Mouse (Mus musculus) neural tube, embryonic 11.5 days (tissue): Measurements from ENCODE around the gene Adipor1. TPM values are rescaled to one million over a fixed set of nuclear protein-coding genes. Genes with fewer than 3 reads are reported as not detected.

Source experiments
- ATAC-seq: fragments of 200-750 bp; cut with Nextera tagmentation; 2 replicates; pipeline ENCODE4 v1.8.0; 2017; ENCODE audit warnings: moderate number of reproducible peaks, mild to moderate bottlenecking, moderate TSS enrichment, moderate library complexity; ENCODE audit not compliant: insufficient read depth, low FRiP score, low TSS enrichment
- DNase-seq: peaks from one replicate; pipeline ENCODE4 v3.0.0-alpha.2; 2015; ENCODE audit warnings: low spot score
- H3K27ac ChIP-seq: fragments of 300-500 bp; sonication (generic); 2 replicates; pipeline ENCODE4 v1.5.1; 2014; ENCODE audit warnings: low read depth, mild to moderate bottlenecking, low read length
- H3K27me3 ChIP-seq: fragments of 300-500 bp; sonication (generic); 2 replicates; pipeline ENCODE4 v1.6.1; 2014; ENCODE audit warnings: mild to moderate bottlenecking, low read length, mixed read lengths; ENCODE audit not compliant: control insufficient read depth, insufficient read depth
- H3K36me3 ChIP-seq: fragments of 300-500 bp; sonication (generic); 2 replicates; pipeline ENCODE4 v1.6.1; 2014; ENCODE audit warnings: mild to moderate bottlenecking, low read length, moderate library complexity, mixed read lengths; ENCODE audit not compliant: control insufficient read depth, insufficient read depth
- H3K4me1 ChIP-seq: fragments of 300-500 bp; sonication (generic); 2 replicates; pipeline ENCODE4 v1.6.1; 2014; ENCODE audit warnings: low read length, mixed read lengths; ENCODE audit not compliant: control insufficient read depth, insufficient read depth
- H3K4me2 ChIP-seq: fragments of 300-500 bp; sonication (generic); 2 replicates; pipeline ENCODE4 v1.6.1; 2014; ENCODE audit warnings: low read depth, mild to moderate bottlenecking, moderate library complexity
- H3K4me3 ChIP-seq: fragments of 300-500 bp; sonication (generic); 2 replicates; pipeline ENCODE4 v1.5.1; 2014; ENCODE audit warnings: low read depth, low read length
- H3K9ac ChIP-seq: fragments of 300-500 bp; sonication (generic); 2 replicates; pipeline ENCODE4 v1.6.1; 2014; ENCODE audit warnings: mild to moderate bottlenecking, low read length
- H3K9me3 ChIP-seq: fragments of 300-500 bp; sonication (generic); 2 replicates; pipeline ENCODE4 v1.6.1; 2016; ENCODE audit warnings: low read length; ENCODE audit not compliant: control insufficient read depth
- WGBS: fragments of 180-500 bp; shearing (Covaris S2); extraction: QIAGEN DNeasy Blood & Tissue Kit; methylation state at CpG from one replicate; pipeline ENCODE4 v1.1.7; 2014; 5-methylcytosine and 5-hydroxymethylcytosine counted together
- polyA plus RNA-seq: library from polyadenylated mRNA; unstranded; fragments of >200 nt; fragmentation: Nextera tagmentation; extraction: Ambion mirVana; gene quantifications from 2 replicates; pipeline ENCODE4 v1.2.1, GENCODE M21; 2014

Gene Adipor1
- polyA plus RNA-seq, 1 experiment from 2014 or later: 83.8 TPM

DNA sequence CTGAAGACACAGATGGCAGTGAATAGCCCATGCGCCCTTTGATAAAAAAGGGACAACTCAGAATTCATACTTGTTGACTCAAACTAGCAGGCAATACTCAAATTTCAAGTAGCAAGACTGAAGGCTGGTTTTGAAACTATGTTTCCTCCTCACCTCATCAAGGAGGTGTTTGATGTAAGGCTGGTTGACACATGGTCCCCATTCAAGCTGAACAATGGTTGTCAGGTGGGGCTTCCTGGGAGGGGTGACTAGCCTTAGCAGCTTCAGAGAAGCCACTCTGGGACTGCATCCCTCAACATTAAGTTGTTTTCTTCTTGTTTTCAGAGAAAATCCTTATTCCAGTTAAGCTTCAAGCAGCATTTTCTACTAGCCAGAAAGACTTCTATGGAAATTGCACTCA is 29.5 kb upstream of the Adipor1 start, which contains the start of gene 4933406M09Rik:
Gene 4933406M09Rik, plus strand, starts transcription at position 275 of the 400 bp plus-strand sequence.
- no peaks in the 10 kb centered on the region for H3K9me3 ChIP-seq
- H3K4me3 ChIP-seq: no peak within 1 kb of the TSS
- no peaks in the 10 kb centered on the region for H3K36me3 ChIP-seq
- DNase-seq (no peak), ATAC-seq (no peak)
- no peaks in the 10 kb centered on the region for H3K4me1 ChIP-seq
- no peaks in the 10 kb centered on the region for H3K27me3 ChIP-seq
- no peak within 1 kb of the TSS for H3K27ac ChIP-seq
- H3K4me2 ChIP-seq: no peak within 1 kb of the TSS
- H3K9ac ChIP-seq: no peak within 1 kb of the TSS
- WGBS: 100% methylated on average over 1 of the region's 1 CpGs

DNA sequence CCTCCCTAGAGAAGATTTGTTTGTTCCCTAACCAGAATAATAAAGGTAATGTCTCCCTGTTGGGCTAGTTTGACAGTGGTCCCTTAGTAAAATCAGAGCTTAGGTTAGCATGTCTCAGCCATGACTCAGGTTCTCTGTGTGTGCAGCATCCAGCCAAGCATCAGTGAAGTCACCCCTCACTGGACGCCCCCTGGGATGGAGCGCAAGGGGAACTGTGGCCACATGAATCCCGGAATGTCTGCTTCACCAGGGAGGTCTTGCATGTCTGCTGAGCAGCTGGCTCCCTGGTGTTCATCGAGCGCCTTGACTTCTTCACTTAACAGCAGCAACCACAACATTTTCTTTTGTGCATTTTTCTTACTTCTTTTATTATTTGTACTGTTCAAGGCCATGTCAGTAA is 21.4 kb upstream of the Adipor1 start:
- H3K36me3 ChIP-seq: no peaks in the 10 kb centered on the region
- H3K27me3 ChIP-seq: no peaks in the 10 kb centered on the region
- DNase-seq (no peak), ATAC-seq (no peak)
- H3K27ac ChIP-seq: no peak overlapping the region
- H3K4me3 ChIP-seq: no peak overlapping the region
- H3K9me3 ChIP-seq: no peaks in the 10 kb centered on the region
- no peaks in the 10 kb centered on the region for H3K4me1 ChIP-seq
- no peak overlapping the region for H3K4me2 ChIP-seq
- no peak overlapping the region for H3K9ac ChIP-seq
- 55% methylated on average over 5 of the region's 5 CpGs for WGBS

DNA sequence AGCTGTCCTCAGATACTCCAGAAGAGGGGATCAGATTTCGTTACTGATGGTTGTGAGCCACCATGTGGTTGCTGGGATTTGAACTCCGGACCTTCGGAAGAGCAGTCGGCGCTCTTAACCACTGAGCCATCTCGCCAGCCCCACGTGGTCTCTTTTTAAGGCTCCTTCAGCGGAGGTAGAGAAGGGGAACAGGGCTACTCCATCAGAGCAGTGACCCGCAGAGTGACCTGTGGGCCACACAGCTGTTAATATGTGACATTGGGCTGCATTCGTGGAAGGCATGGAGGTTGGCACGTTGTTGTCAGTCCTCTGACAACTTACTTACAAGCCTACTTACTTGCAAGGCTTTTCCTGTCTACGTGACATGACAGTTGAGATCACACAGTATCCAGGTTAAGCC is 17.0 kb upstream of the Adipor1 start:
- H3K36me3 ChIP-seq: no peaks in the 10 kb centered on the region
- no peaks in the 10 kb centered on the region for H3K4me1 ChIP-seq
- no peaks in the 10 kb centered on the region for H3K27me3 ChIP-seq
- no peak overlapping the region for H3K27ac ChIP-seq
- DNase-seq (no peak), ATAC-seq (no peak)
- H3K4me2 ChIP-seq: no peak overlapping the region
- no peak overlapping the region for H3K9ac ChIP-seq
- H3K4me3 ChIP-seq: no peak overlapping the region
- H3K9me3 ChIP-seq: no peaks in the 10 kb centered on the region
- 92% methylated on average over 12 of the region's 12 CpGs for WGBS

DNA sequence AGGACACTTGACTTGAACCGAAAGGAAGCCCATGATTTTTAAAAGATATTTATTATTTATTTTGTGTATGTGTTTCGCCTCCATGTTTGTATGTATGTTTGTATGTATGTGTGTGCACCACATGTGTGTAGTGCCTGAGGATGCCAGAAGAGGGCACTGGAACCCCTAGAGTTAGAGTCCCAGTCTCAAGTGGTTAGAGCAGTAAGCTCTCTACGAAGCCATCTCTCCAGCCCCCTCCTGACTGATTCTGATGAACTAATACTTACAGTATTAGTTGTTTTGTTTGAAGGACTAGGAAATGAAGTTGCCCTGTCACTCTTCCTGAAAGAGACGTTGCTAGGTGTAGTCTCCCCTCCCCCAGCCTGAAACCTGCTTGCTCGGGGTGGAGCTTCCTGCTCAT is 15.4 kb upstream of the Adipor1 start:
- DNase-seq: no peak
- Histone ChIP-seq H3K4me2 (no peak overlapping the region), H3K36me3 (no peaks in the 10 kb centered on the region), H3K4me3 (no peak overlapping the region), H3K9me3 (no peaks in the 10 kb centered on the region), H3K9ac (no peak overlapping the region), H3K27ac (no peak overlapping the region), H3K27me3 (no peaks in the 10 kb centered on the region), H3K4me1 (no peaks in the 10 kb centered on the region)
- ATAC-seq: no peak
- WGBS: 68% methylated on average over 5 of the region's 5 CpGs

DNA sequence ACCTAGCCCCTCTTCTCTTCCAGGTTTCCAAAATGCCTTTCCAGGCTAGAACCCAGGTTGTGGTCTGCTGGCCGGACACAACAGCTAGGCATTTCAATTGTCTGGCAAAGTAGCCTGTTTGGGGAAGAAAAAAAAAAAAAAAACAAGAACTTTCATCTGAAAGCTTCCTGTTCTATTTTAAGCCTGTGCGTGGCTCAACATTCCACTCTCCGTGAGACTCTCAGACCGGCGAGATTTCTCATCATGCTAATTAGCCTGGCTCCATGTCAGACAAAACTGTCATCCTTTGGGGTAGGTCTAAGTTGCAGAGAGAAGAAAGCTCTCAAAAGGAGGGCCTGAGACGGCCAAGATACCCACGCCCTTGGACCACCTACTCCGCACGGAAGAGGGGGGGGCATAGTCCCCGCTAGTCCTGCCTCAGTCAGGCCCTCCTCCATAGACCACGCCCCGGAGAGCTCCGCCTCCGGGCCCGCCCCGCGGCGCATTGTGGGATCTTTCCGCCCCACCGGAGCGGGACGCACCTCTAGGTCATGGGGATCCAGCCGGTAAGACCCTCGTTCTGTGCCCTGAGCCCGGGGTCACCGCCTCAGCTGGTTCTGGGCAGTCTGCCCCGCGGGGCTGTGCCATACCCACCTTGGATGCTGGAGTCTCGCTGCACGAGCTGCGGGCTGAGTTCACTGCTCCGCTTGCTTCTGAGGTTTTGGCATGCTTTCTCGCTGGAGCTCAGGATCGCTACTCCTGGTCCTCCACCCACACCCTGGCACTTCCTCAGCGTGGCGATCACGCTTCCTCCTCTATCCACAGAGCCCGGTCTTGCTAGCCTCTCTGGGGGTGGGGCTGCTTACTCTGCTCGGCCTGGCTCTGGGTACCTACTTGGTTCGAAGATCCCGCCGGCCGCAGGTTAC is 9.4 kb upstream of the Adipor1 start, which contains the start of gene Cyb5r1:
Gene Cyb5r1, plus strand, starts transcription at position 51 of the 905 bp plus-strand sequence.
- ATAC-seq: peak; percentile 97
- 2% methylated on average over 43 of the region's 43 CpGs for WGBS

DNA sequence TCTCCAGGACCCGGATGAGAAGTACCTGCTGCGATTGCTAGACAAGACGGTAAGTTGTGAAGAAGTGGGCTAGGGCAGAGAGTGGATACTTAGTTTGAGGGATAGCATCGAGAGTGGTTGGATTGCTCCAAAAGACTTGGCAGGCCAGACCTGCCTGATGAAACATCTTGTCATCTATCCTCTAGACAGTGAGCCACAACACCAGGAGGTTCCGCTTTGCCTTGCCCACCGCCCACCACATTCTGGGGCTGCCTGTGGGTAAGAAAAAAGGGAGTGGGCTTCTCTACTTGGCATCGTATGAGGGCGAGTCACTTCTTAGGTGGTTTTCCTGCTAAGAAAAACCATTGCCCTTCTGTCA is 8.8 kb upstream of the Adipor1 start:
- H3K9me3 ChIP-seq: no peaks in the 10 kb centered on the region
- DNase-seq (no peak), ATAC-seq (0 out of 2 replicates have a peak, but pooled peaks have one; percentile 23)
- H3K4me1 ChIP-seq: peaks cover 6% of the 10 kb centered on the region; the same call in 1 of the 2 replicates
- peak overlapping the region; percentile 80 for H3K4me3 ChIP-seq
- no peak overlapping the region for H3K27ac ChIP-seq
- H3K36me3 ChIP-seq: peaks cover 7% of the 10 kb centered on the region; the same call in 1 of the 2 replicates
- H3K27me3 ChIP-seq: no peaks in the 10 kb centered on the region
- WGBS: 34% methylated on average over 8 of the region's 8 CpGs
- peak overlapping the region; percentile 74 for H3K4me2 ChIP-seq
- peak overlapping the region; percentile 68 for H3K9ac ChIP-seq

More for the DNA sequence above, 9.4 kb upstream of the Adipor1 start, which contains the start of gene Cyb5r1:
- no peak within 1 kb of the TSS for H3K27ac ChIP-seq
- DNase-seq: peak; percentile 90
- H3K4me2 ChIP-seq: peak within 1 kb of the TSS; percentile 74
- peak within 1 kb of the TSS; percentile 68 for H3K9ac ChIP-seq
- peak within 1 kb of the TSS; percentile 80 for H3K4me3 ChIP-seq
- H3K27me3 ChIP-seq: no peaks in the 10 kb centered on the region
- H3K36me3 ChIP-seq: peaks cover 7% of the 10 kb centered on the region; the same call in 1 of the 2 replicates
- H3K4me1 ChIP-seq: peaks cover 6% of the 10 kb centered on the region; the same call in 1 of the 2 replicates
- no peaks in the 10 kb centered on the region for H3K9me3 ChIP-seq

DNA sequence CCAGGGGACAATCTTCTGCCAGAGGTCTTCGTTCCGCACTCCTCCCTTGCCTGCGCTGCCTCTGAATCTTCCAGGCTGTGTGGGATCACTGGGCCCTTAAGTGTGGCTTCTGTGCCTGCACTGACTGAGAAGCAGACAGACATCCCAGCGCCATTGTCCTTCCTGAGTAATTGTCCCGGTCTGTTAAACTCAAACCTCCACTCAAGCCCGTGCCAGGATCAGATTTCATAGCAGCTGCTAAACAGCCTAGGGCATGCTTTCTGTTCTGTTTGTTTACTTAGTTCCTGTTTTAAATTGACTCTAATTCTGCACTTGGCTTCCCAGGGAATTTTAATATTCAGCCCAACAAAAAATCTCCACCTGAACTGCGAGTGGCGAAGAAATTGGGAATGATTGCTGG is 7.1 kb upstream of the Adipor1 start:
- no peak for ATAC-seq

DNA sequence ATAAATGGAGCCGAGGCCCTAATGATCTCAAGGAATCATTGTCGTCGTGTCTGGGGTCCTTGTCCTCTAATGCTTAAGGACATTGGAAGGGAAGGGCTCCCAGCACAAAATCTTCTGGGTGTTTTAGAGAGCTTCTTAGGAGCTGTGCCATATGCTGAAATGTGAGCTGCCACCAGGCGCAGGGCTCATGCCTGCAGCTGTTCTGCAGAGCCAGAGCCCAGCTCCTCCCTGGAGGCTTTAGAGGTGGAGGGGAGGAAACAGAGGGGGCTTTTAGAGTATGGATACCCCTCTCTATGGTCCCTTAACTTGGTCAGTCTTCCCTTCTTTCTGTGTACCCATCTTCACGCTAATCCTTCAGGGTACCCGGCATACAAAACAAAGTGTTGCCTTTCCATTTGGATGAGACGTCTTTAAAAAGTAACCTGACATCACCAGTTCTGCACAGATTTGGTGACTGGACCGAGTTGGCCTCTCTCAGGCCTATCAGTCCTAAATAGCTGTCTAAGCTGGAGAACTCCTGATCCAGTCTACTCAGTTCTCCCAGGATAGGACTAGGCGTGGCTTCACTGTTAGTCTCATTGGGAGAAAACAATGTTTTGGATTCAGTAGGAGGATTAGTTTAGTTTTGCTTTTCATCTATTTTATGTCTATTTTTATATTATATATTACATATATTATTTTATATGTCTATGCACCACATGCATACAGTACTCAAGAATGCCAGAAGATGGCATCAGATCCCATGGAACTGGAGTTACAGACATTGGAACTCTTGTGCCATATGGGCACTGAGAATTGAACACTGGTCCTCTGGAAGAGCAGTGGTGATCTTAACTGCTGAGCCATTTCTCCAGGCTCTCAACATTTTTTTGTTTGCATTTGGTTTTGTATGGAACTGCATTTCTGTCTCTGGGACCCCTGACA is 3.2 kb upstream of the Adipor1 start:
- DNase-seq: no peak
- WGBS: 90% methylated on average over 9 of the region's 9 CpGs
- Histone ChIP-seq H3K36me3 (peaks cover 7% of the 10 kb centered on the region; the same call in 1 of the 2 replicates), H3K27ac (no peak overlapping the region), H3K4me1 (peaks cover 7% of the 10 kb centered on the region; the same call in 1 of the 2 replicates), H3K4me3 (no peak overlapping the region), H3K9me3 (no peaks in the 10 kb centered on the region), H3K27me3 (no peaks in the 10 kb centered on the region), H3K9ac (no peak overlapping the region), H3K4me2 (no peak overlapping the region)
- no peak for ATAC-seq

More for the DNA sequence above, 7.1 kb upstream of the Adipor1 start:
- H3K36me3 ChIP-seq: peaks cover 7% of the 10 kb centered on the region; the same call in 1 of the 2 replicates
- DNase-seq: no peak
- no peak overlapping the region for H3K27ac ChIP-seq
- no peak overlapping the region for H3K4me2 ChIP-seq
- H3K9ac ChIP-seq: no peak overlapping the region
- WGBS: 77% methylated on average over 8 of the region's 8 CpGs
- no peak overlapping the region for H3K4me3 ChIP-seq
- peaks cover 6% of the 10 kb centered on the region; the same call in 1 of the 2 replicates for H3K4me1 ChIP-seq
- H3K27me3 ChIP-seq: no peaks in the 10 kb centered on the region
- H3K9me3 ChIP-seq: no peaks in the 10 kb centered on the region
